Mouse (Mus musculus) liver, postnatal 0 days (tissue): ENCODE results near the gene Ndufs4.

ENCODE experiments used
- CTCF ChIP-seq: sonication (generic); IDR thresholded peaks from 2 replicates; pipeline ENCODE4 v1.5.1; 2016; ENCODE audit warnings: antibody characterized with exemption, low read depth
- EP300 ChIP-seq: IDR thresholded peaks from 2 replicates; pipeline ENCODE4 v1.6.1; 2016; ENCODE audit warnings: antibody characterized with exemption, low read depth, mild to moderate bottlenecking

GRCm38 (mm10) chr13:114388211-114388965, at the start of gene Ndufs4:
- no peak for TF ChIP-seq CTCF
- no peak for TF ChIP-seq EP300
